Mouse (Mus musculus) gastrocnemius, adult 2 months (tissue): ENCODE measurements around the gene Trpm8. TPM values are rescaled to one million over a fixed set of nuclear protein-coding genes. Genes with fewer than 3 reads are reported as not detected.

Experiments used
- DNase-seq: peaks from one replicate; pipeline ENCODE4 v3.0.0; 2022
- H3K27ac ChIP-seq: fragments of 200-600 bp; 2 replicates; pipeline ENCODE4 v1.8.1; 2022; ENCODE audit warnings: mild to moderate bottlenecking
- H3K4me3 ChIP-seq: fragments of 200-600 bp; 2 replicates; pipeline ENCODE4 v1.8.1; 2022; ENCODE audit warnings: mild to moderate bottlenecking, moderate library complexity
- CTCF ChIP-seq: fragments of 200-600 bp; IDR thresholded peaks from 2 replicates; pipeline ENCODE4 v1.8.1; 2022; ENCODE audit warnings: antibody characterized with exemption, mild to moderate bottlenecking, moderate library complexity
- intact Hi-C: fragments of 180-260 bp; cut with DNase I; formaldehyde crosslinking; loops from one replicate; pipeline ENCODE4 v1.15.1; 2025
- total RNA-seq, 2 experiments: library from RNA; stranded (reverse); gene quantifications; 2 replicates each; pipeline ENCODE4 v1.2.3; 2021

The Trpm8 gene
- total RNA-seq, 2 experiments from 2014 or later: not detected

DNA sequence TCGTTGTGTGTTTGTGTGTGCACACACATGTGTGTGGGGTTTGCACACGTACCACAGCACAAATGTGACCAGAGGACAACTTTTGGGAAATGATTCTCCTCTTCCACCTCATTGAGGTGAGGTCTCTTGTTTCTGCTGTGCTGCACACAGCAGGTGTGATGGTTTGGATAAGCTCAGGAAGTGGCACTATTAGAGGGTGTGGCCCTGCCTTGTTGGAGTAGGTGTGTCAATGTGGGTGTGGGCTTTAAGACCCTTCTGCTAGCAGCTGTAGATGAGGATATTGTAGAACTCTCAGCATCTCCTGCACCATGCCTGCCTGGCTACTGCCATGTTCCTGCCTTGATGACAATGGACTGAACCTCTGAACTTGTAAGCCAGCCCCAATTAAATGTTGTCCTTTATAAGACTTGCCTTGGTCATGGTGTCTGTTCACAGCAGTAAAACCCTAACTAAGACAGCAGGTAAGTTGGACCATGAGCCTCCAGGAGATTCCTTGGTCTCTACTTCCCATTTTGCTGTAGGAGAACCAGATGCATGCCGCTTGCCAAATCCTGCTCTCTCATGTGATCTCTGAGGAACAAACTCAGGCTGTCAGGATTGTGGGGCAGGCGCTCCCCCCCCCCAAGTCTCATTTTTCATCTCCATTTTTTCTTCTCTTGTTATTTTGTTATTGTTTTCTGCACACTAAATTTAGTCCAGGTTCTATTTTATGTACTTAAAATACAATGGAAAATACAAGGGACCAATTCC is 18.9 kb downstream of the Trpm8 start:
- intact Hi-C loops: loop anchor here (5.0 kb wide), 1 partner anchor 69 kb away; the partner anchor contains the start of gene Mroh2a
- no peak overlapping the region for H3K4me3 ChIP-seq
- DNase-seq: no peak
- TF ChIP-seq CTCF: no peak
- H3K27ac ChIP-seq: no peak overlapping the region

DNA sequence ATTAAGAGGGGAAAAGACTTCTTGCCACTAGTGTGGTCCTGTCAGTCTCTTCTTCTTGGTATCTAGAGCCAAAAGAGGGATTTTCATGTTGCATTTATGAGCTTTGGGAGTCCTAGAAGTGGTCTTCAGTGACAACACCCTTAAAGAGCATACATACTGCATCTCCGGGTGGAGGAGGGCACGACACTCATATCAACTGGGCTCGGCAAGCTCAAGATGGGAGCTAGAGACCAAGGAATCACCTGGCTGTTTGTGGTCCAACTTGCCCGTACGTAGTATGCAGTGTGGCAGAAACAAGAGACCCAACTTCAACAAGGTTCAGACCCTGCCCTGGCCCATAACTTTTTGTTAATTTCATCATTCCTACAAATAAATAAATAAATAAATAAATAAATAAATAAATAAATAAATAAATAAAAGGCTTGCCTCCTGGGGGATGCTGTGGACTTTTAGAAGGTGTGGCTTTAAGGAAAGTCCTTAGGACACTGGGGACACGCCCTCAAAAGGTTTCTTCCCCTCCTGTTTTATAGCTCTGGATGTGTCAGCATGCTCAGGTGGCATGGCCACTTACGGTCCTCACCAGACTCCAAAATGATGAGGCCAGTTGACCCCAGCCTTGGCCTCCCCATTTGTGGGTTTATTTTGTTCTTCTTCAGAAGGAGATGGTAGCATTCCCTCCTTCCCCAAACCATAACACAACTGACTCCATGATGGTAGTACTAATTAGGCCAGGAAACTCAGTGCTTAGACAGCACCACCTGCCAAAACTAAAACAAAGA is 20.2 kb downstream of the Trpm8 start:
- intact Hi-C loops: loop anchor here (5.0 kb wide), 1 partner anchor 70 kb away; the partner anchor contains the start of gene Mroh2a
- DNase-seq: no peak
- TF ChIP-seq CTCF: no peak

DNA sequence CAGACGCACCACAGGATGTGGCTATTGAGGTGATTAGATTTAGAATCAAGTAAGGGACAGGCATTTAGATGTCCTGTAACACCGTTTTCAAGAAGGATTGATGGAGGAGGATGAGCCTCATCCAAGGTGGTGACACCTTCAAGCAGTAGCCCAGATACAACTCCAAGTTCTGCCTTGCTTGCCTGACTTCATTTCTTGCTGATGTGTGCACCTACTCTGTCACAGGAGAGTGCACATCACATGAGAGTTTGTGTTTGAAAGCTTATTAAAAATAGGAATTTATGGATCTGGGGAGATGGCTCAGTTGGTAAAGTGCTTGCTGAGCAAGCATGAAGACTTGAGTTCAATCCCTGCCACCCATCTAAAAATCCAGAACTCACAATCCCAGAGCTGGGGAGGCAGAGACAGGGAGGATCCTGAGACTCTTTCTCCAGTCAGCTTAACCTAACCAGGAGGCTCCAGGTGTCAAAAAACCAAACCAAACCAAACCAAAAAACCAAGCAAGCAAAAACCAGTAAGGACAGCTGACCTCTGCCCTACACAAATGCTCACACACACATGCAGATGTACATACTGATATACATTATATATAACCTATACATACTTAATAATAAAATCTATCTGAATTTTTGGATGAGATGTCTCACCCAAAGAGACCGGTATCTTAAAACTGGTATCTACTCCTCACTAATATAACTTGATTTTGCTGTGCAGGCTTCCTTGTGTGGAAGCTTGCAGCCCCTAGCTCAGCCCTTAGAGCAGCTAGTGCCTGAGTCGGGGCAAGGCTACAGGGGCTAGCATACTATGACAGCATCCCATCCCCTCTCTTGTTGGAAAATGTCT is 21.4 kb downstream of the Trpm8 start:
- Histone ChIP-seq H3K27ac (no peak overlapping the region), H3K4me3 (no peak overlapping the region)
- no peak for DNase-seq
- intact Hi-C loops: loop anchor here (5.0 kb wide), 1 partner anchor 72 kb away; the partner anchor contains the start of gene Mroh2a
- no peak for TF ChIP-seq CTCF

More for the DNA sequence above, 20.2 kb downstream of the Trpm8 start:
- H3K4me3 ChIP-seq: no peak overlapping the region
- no peak overlapping the region for H3K27ac ChIP-seq

DNA sequence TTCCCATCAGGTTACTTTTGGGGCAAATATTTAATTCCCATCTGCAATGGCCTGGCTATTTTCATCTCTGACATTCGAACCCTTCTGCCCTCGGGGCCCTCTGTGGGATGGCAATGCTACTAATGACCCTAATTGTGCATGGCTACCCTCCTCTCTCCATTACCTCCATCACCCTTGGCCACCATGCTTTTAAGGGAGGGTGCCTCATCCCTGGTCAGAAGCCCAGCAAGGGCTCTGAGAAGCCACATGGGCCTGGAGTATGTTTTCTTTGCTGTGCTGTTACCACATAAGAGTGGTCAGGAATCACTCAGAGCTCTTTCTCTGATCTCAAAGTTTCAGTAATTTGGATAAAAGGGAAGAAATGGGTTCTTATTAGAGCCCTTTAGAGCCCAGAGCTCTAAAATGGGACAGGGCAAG is 22.1 kb downstream of the Trpm8 start:
- intact Hi-C loops: loop anchor here (5.0 kb wide), 1 partner anchor 72 kb away; the partner anchor contains the start of gene Mroh2a
- no peak for DNase-seq
- Histone ChIP-seq H3K4me3 (no peak overlapping the region), H3K27ac (no peak overlapping the region)
- no peak for TF ChIP-seq CTCF

DNA sequence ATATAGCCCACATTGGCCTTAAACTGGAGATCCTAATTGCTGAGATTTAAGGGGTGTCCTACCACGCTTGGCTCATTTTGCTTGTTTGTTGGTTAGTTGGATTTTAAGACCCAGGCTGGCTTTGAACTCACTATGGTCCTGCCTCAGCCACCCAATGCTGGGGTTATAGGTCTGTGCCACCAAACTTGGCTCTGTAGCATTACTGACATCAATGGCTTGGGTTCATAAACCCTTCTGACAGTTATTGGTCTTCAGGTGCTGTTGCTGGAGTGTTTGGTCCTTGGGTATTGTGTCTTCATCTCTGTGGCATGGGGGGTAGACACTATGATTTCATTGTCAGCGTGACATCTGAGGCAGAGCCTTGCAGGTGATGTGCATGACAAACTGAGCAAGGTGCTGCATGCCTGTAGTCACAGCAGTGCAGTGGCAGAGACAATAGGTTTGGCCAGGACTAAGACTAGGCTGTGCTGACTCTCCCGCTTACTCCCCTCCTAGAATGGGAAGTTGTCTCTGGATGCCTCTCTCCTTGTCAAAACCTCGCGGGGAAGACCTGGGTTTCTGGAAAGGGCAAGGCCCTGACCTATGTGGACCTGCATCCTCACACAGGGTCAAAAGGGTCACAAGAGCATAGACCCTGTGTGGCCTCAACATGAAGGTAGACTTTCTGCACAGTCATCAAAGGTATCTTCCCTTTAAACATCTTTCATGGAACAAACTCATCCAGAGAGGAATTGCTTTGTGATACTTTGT is 23.0 kb downstream of the Trpm8 start:
- intact Hi-C loops: no loop called here
- TF ChIP-seq CTCF: no peak
- Histone ChIP-seq H3K4me3 (no peak overlapping the region), H3K27ac (no peak overlapping the region)
- no peak for DNase-seq

DNA sequence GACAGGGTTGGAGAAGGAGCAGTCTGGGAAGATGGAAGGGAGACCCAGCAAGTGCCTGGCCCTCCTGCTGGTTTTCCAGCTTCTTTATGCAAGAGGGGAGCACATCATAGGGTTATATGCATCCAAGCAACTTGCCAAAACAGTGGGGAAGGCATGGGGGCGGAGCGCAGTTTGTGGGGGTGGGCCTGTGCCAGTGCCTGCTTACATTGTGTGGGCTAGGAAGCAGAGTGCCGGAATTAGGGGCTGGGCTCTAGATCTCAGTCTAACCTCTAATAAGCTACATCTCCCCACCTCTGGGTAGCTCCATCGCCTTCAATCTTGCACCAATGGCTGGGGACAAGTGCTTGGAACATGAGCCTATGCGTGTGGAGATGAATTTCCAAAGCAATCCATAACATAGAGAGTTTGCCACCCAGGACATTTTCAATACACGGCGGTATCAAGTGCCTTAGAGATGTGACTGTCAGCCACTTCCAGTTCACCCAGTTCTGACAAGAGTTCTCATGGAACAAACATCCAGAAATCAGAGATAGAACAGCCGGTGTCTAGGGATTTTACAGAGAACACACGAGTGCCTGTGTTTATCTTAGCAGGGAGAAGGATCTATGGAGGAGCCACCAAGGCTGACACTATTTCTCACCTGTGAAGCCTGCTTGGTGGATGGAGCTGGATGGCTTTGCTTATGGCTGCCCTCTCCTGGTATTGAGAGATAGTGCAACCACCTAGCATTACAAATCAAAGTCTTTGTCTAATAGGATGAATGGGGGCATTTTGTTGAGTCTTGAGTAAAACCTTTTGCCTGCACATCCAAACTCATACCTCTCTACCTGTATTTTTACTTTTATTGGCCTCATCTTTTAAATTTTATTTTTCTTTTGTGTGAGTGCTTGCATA is 23.9 kb downstream of the Trpm8 start:
- H3K4me3 ChIP-seq: no peak overlapping the region
- no peak overlapping the region for H3K27ac ChIP-seq
- intact Hi-C loops: no loop called here
- DNase-seq: no peak
- TF ChIP-seq CTCF: peak; percentile 45

DNA sequence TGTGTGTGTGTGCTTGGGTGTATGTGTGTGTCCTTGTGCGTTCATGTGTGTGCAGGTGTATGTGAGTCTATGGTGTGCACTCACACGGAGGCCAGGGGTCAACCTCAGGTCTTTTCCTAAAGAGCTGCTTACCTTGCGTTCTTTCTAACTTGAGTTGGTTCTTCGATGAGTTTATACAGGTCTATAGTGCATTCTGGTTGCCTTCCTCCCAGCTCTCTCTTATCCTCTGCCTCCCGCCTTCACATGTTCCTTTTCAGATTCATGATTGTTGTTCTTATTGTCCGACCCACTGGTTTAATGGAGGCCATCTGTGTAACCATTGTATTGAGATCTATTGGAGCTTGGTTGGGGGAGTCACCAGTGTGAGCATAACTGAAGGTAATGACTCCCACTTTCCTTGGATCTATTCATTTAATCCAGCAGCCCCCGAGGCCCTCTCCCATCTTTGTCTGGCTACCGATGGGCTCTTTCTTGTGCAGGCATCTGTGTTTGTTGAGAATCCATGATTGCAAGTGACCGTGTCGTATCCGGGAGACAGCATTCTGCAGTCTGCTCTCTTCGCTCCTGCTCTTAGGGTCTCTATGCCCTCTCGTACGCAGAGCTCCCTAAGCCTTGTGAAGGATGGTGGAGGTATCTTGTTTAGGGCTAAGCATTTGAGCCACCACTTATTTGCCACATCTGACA is 24.7 kb downstream of the Trpm8 start:
- intact Hi-C loops: no loop called here

DNA sequence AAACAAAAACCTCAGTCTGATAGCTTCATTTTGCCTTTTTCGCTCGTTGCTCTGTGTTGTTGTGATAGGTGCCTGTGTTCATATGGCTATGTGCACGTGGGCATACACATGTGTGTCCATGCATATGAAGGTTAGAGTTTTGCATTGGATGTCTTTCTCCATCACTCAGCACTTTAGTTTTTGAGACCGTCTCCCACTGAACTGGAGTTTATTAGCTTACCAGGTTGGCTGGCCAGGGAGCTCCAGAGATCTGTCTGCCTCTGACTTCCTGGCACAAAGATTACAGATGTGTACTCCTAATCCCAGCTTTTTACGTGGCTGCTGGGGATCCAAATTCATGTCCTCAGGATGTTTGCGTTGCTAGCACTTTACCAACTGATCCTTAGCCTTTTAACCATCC is 26.3 kb downstream of the Trpm8 start:
- Histone ChIP-seq H3K4me3 (no peak overlapping the region), H3K27ac (no peak overlapping the region)
- intact Hi-C loops: no loop called here

More for the DNA sequence above, 24.7 kb downstream of the Trpm8 start:
- Histone ChIP-seq H3K27ac (no peak overlapping the region), H3K4me3 (no peak overlapping the region)
- no peak for DNase-seq
- no peak for TF ChIP-seq CTCF

DNA sequence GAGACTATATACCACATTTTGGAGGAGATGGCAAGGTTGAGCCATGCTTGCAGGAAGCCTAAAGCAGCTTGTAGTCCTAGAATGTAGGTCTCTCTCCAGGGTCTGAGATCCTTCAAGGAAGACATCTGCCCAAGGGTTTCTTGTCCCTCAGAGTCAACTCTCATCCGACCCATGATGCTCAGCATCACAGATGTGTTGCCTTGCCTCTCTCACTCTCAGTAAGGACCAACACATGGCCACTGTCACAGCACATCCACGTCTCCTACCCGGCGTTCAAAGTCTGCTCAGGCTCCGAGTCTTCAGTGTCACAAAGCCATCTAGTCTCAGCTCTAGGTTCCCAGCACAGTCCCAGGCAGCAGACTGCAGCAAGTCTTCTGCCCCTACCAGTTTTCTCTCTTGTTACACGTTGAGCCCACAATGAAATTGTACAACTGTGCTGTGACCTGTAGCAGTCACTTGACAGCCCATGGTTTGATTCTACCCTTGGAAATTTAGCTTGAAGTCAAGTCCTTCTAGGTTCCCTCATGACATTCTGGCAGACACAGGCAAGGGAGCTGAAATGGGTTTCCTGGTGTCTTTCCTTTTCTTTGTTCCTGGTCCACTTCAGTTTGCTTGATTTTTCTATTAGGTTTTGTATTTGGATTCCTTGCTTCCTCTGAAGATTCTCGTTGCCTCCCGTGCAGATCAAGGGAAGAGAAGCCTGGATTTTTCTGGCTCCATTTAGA is 27.0 kb downstream of the Trpm8 start:
- H3K4me3 ChIP-seq: no peak overlapping the region
- intact Hi-C loops: no loop called here
- no peak for TF ChIP-seq CTCF
- H3K27ac ChIP-seq: no peak overlapping the region
- no peak for DNase-seq

More for the DNA sequence above, 26.3 kb downstream of the Trpm8 start:
- DNase-seq: no peak
- no peak for TF ChIP-seq CTCF
